Mouse (Mus musculus) stomach, postnatal 0 days (tissue): ENCODE measurements around the gene Defb23. TPM values are rescaled to one million over a fixed set of nuclear protein-coding genes. Genes with fewer than 3 reads are reported as not detected.

Experiments used
- ATAC-seq: fragments of 200-750 bp; cut with Nextera tagmentation; 2 replicates; pipeline ENCODE4 v1.8.0; 2017; ENCODE audit not compliant: low FRiP score, low TSS enrichment
- DNase-seq: peaks from one replicate; pipeline ENCODE4 v3.0.0-alpha.2; 2016; ENCODE audit warnings: low spot score
- H3K27ac ChIP-seq: fragments of 300-500 bp; sonication (generic); replicated peaks from 2 replicates; pipeline ENCODE4 v1.5.1; 2014; ENCODE audit warnings: mild to moderate bottlenecking, control low read depth
- H3K27me3 ChIP-seq: fragments of 300-500 bp; sonication (generic); 2 replicates; pipeline ENCODE4 v1.6.1; 2014; ENCODE audit warnings: low read length; ENCODE audit not compliant: control insufficient read depth, insufficient read depth
- H3K36me3 ChIP-seq: fragments of 300-500 bp; sonication (generic); 2 replicates; pipeline ENCODE4 v1.6.1; 2014; ENCODE audit warnings: low read length, mixed read lengths; ENCODE audit not compliant: control insufficient read depth, insufficient read depth
- H3K4me1 ChIP-seq: fragments of 300-500 bp; sonication (generic); replicated peaks from 2 replicates; pipeline ENCODE4 v1.6.1; 2014; ENCODE audit warnings: antibody characterized with exemption; ENCODE audit not compliant: control insufficient read depth, insufficient read depth
- H3K4me2 ChIP-seq: fragments of 300-500 bp; sonication (generic); replicated peaks from 2 replicates; pipeline ENCODE4 v1.6.1; 2014; ENCODE audit warnings: low read depth, mild to moderate bottlenecking, control low read depth, moderate library complexity
- H3K4me3 ChIP-seq: fragments of 300-500 bp; sonication (generic); 2 replicates; pipeline ENCODE4 v1.5.1; 2014; ENCODE audit warnings: low read depth, low read length, control low read depth
- H3K9ac ChIP-seq: fragments of 300-500 bp; sonication (generic); 2 replicates; pipeline ENCODE4 v1.6.1; 2014; ENCODE audit warnings: mild to moderate bottlenecking, low read length, control low read depth, mixed read lengths
- H3K9me3 ChIP-seq: fragments of 300-500 bp; sonication (generic); 2 replicates; pipeline ENCODE4 v1.6.1; 2016; ENCODE audit warnings: low read length; ENCODE audit not compliant: control insufficient read depth
- CTCF ChIP-seq: IDR thresholded peaks from 2 replicates; pipeline ENCODE4 v1.5.1; 2016; ENCODE audit warnings: antibody characterized with exemption, low read depth, mild to moderate bottlenecking, moderate library complexity
- EP300 ChIP-seq: optimal IDR thresholded peaks from 2 replicates; pipeline ENCODE3; 2016; ENCODE audit warnings: antibody characterized with exemption
- WGBS: fragments of 180-500 bp; shearing (Covaris S2); extraction: QIAGEN DNeasy Blood & Tissue Kit; methylation state at CpG from one replicate; pipeline ENCODE4 v1.1.7; 2014; 5-methylcytosine and 5-hydroxymethylcytosine counted together
- polyA plus RNA-seq: library from polyadenylated mRNA; unstranded; fragments of >200 nt; fragmentation: Nextera tagmentation; extraction: Ambion mirVana; gene quantifications from 2 replicates; pipeline ENCODE4 v1.2.1, GENCODE M21; 2015

Gene Defb23
- polyA plus RNA-seq, 1 experiment from 2014 or later, result not detected

GRCm38 (mm10) chr2:152493151-152493550 is 28.7 kb upstream of the Defb23 start:
- WGBS, result 65% methylated on average over 6 of the region's 6 CpGs
- no peak overlapping the region for H3K4me3 ChIP-seq
- H3K27ac ChIP-seq, result no peak overlapping the region
- no peak overlapping the region for H3K4me2 ChIP-seq
- no peaks in the 10 kb centered on the region for H3K9me3 ChIP-seq
- TF ChIP-seq CTCF (peak; percentile 19; the same call in 1 of the 2 replicates), EP300 (no peak)
- DNase-seq (no peak), ATAC-seq (no peak)
- no peaks in the 10 kb centered on the region for H3K36me3 ChIP-seq
- H3K27me3 ChIP-seq, result no peaks in the 10 kb centered on the region
- no peak overlapping the region for H3K9ac ChIP-seq
- H3K4me1 ChIP-seq, result no peaks in the 10 kb centered on the region

GRCm38 (mm10) chr2:152490038-152490437 is 25.6 kb upstream of the Defb23 start, which contains the start of gene Defb22:
Gene Defb22 (minus strand): TSS chr2:152490138.
- Histone ChIP-seq H3K4me1 (no peaks in the 10 kb centered on the region), H3K27ac (no peak within 1 kb of the TSS), H3K36me3 (no peaks in the 10 kb centered on the region), H3K4me2 (no peak within 1 kb of the TSS), H3K9me3 (no peaks in the 10 kb centered on the region), H3K4me3 (no peak within 1 kb of the TSS), H3K27me3 (no peaks in the 10 kb centered on the region), H3K9ac (no peak within 1 kb of the TSS)
- no peak for TF ChIP-seq EP300
- DNase-seq, result no peak
- ATAC-seq, result no peak

GRCm38 (mm10) chr2:152487024-152487423 is 22.6 kb upstream of the Defb23 start:
- no peaks in the 10 kb centered on the region for H3K9me3 ChIP-seq
- H3K4me1 ChIP-seq, result no peaks in the 10 kb centered on the region
- no peak overlapping the region for H3K27ac ChIP-seq
- 71% methylated on average over 2 of the region's 2 CpGs for WGBS
- ATAC-seq (no peak), DNase-seq (no peak)
- no peak overlapping the region for H3K9ac ChIP-seq
- TF ChIP-seq EP300, result no peak
- peak; percentile 46 for TF ChIP-seq CTCF
- H3K4me3 ChIP-seq, result no peak overlapping the region
- no peak overlapping the region for H3K4me2 ChIP-seq
- H3K27me3 ChIP-seq, result no peaks in the 10 kb centered on the region
- H3K36me3 ChIP-seq, result no peaks in the 10 kb centered on the region

GRCm38 (mm10) chr2:152481726-152482125 is 17.3 kb upstream of the Defb23 start:
- Histone ChIP-seq H3K36me3 (no peaks in the 10 kb centered on the region), H3K4me2 (no peak overlapping the region), H3K4me3 (no peak overlapping the region), H3K9me3 (no peaks in the 10 kb centered on the region), H3K27ac (no peak overlapping the region), H3K4me1 (no peaks in the 10 kb centered on the region), H3K9ac (no peak overlapping the region), H3K27me3 (no peaks in the 10 kb centered on the region)
- TF ChIP-seq CTCF, result no peak
- no peak for TF ChIP-seq EP300
- ATAC-seq, result no peak
- DNase-seq, result no peak
- 89% methylated on average over 7 of the region's 7 CpGs for WGBS

- no peak overlapping the region for H3K4me2 ChIP-seq
- H3K4me3 ChIP-seq, result no peak overlapping the region
- no peaks in the 10 kb centered on the region for H3K27me3 ChIP-seq
- no peak overlapping the region for H3K9ac ChIP-seq
- H3K4me1 ChIP-seq, result no peaks in the 10 kb centered on the region
- ATAC-seq (no peak), DNase-seq (no peak)
- H3K27ac ChIP-seq, result no peak overlapping the region
- WGBS, result 80% methylated on average over 3 of the region's 3 CpGs
- no peaks in the 10 kb centered on the region for H3K36me3 ChIP-seq
- TF ChIP-seq EP300 (no peak), CTCF (no peak)
- no peaks in the 10 kb centered on the region for H3K9me3 ChIP-seq
These were observed 16.5 kb upstream of the Defb23 start for GRCm38 (mm10) chr2:152480881-152481280.

- 59% methylated on average over 2 of the region's 2 CpGs for WGBS
- no peak for TF ChIP-seq EP300
- no peak for TF ChIP-seq CTCF
These were observed 12.3 kb upstream of the Defb23 start, which contains the start of gene Defb20 for GRCm38 (mm10) chr2:152476763-152477162. Gene Defb20 (plus strand): TSS chr2:152477063.

More at GRCm38 (mm10) chr2:152476763-152477162, 12.3 kb upstream of the Defb23 start, which contains the start of gene Defb20:
- Histone ChIP-seq H3K4me2 (no peak within 1 kb of the TSS), H3K9me3 (no peaks in the 10 kb centered on the region), H3K4me3 (no peak within 1 kb of the TSS), H3K36me3 (no peaks in the 10 kb centered on the region), H3K4me1 (no peaks in the 10 kb centered on the region), H3K27me3 (no peaks in the 10 kb centered on the region), H3K9ac (no peak within 1 kb of the TSS), H3K27ac (no peak within 1 kb of the TSS)
- ATAC-seq (no peak), DNase-seq (no peak)
